Mouse (Mus musculus): ENCODE results near the gene Usp36. TPM values are rescaled to one million over a fixed set of nuclear protein-coding genes. Genes with fewer than 3 reads are reported as not detected.

Usp36 gene
- 10 to 100 TPM; 19.3 to 19.4 TPM for polyA plus RNA-seq (2017; shearing (Covaris generic))

DNA sequence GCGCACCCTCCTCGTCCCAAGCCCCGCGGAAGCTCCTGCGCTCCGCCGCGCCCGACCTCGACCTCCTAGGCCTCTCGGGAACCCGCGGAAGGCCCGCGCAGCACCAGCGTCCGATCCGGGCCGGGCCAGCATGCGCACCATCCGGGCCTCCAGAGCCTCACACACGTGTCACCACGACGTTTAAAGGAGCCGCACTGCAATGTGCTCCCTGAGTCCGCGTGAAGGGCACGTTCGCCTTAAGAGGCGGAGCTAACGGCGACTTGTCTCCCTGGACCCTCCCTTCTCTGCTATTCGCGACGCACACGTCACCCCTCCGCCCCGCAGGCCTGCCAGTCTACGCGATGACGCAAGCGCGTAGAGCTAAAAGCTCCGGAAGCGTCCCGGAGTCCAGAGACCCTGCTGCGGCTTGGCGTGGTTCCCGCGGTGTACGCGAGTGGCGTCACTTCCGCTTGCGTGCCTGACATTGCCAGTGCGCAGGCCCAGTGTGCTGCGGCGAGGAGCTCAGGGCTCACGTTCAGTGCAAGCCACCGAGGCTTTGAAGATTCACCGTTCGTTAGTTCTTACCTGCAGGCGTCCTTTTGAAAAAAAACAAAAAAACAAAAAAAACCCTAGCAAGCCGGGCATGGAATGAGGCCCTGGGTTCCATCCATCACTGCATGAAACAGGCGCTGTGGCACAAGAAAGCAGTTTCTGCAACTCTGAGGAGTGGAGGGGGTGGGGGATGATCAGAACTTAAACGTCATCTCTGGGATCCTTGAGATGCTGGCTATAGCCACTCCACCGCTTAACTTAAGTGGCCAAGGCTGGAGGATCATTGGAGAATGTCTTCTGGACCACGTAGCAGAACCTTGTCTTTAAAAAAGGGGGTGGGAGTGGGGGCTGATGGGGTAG is at the start of gene Usp36:
TSS of gene Usp36 (minus strand) at position 246 of the 891 bp plus-strand sequence.

GRCm38 (mm10) chr11:118248150-118249011 is 41.7 kb downstream of the Usp36 start, which contains the start of gene Cyth1:
Gene Cyth1, minus strand, starts transcription at chr11:118248592.

Other genes starting within 250 kb of the Usp36 start
- under 1 TPM; 0.34 to 0.43 TPM for gene Dnah17, start 159.6 kb downstream of the Usp36 start, polyA plus RNA-seq (2017; shearing (Covaris generic))
- gene Cyth1, start 41.7 kb downstream of the Usp36 start, polyA plus RNA-seq (2017; shearing (Covaris generic)): 100 to 1,000 TPM; 258 to 265 TPM
- gene Cep295nl, start 52.3 kb upstream of the Usp36 start, polyA plus RNA-seq (2017; shearing (Covaris generic)): under 1 TPM; 0.11 to 0.51 TPM
- 100 to 1,000 TPM; 106 to 118 TPM for gene Timp2, start 65.5 kb upstream of the Usp36 start, polyA plus RNA-seq (2017; shearing (Covaris generic))
- 100 to 1,000 TPM; 157 to 183 TPM for gene Lgals3bp, start 111.8 kb upstream of the Usp36 start, polyA plus RNA-seq (2017; shearing (Covaris generic))
- gene Cant1, start 128.8 kb upstream of the Usp36 start, polyA plus RNA-seq (2017; shearing (Covaris generic)): 10 to 100 TPM; 42.9 to 54.0 TPM
- not detected for gene C1qtnf1, start 138.0 kb upstream of the Usp36 start, polyA plus RNA-seq (2017; shearing (Covaris generic))
- gene Engase, start 186.6 kb upstream of the Usp36 start, polyA plus RNA-seq (2017; shearing (Covaris generic)): 10 to 100 TPM; 12.3 to 13.7 TPM